Mouse (Mus musculus) monocyte, adult 2 months (primary cell): Measurements from ENCODE around the gene Hnrnpr.

Source experiments
- DNase-seq, 2 experiments: peaks; one replicate each; pipeline ENCODE4 v3.0.0; 2022; ENCODE audit warnings: low spot score in 2 of 2, low read depth in 1 of 2

Gene Hnrnpr

DNA sequence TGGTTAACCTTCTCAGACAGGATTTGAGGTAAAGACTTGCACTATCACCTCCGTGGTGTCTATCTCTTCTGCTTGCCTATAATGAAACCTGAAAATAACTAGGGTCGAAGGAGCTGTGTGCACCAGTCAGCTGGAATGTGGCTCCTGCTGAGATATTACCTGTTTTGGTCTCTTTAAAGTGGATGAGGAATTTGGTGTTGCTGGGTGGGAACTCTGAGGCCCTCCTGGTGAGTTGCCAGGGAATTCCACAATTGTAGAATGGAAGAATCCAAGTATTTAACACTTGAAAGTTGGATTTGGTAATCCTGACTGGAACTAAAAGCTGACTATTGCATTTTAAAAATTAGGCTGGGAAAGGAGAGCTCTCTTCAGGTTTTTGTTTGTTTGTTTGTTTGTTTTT is 6.6 kb upstream of the Hnrnpr start:
- DNase-seq, result no peak

- no peak for DNase-seq
Measured at GRCm38 (mm10) chr4:136308355-136308754, 2.4 kb upstream of the Hnrnpr start.

DNA sequence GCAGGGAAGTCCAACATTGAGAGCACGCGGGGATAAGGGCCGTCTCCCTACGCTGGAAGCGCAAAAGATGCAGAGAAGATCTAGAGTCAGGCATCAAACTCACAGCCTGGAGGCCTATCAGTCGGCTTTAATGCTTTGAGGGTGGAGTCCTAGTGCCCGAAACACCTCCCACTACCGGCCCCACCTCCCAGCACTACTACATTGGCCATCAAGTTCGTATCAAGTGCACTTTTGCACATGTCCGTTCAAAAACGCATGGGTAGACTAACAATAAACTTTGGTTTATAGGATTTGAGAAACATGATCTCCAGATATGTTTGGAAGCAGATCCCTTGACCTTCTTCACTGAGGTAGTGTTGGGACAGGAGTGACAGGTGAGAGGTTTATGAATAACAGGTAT is 962 bp upstream of the Hnrnpr start:
- peak; percentile 19 to 25 for DNase-seq

- DNase-seq, result peak in 1 of 2 experiments; percentile 21
Measured at GRCm38 (mm10) chr4:136311042-136311999, 579 bp downstream of the Hnrnpr start.

GRCm38 (mm10) chr4:136312616-136313015 is 1.9 kb downstream of the Hnrnpr start:
- no peak for DNase-seq

- no peak for DNase-seq
Measured at GRCm38 (mm10) chr4:136317667-136318066, 6.9 kb downstream of the Hnrnpr start.

DNA sequence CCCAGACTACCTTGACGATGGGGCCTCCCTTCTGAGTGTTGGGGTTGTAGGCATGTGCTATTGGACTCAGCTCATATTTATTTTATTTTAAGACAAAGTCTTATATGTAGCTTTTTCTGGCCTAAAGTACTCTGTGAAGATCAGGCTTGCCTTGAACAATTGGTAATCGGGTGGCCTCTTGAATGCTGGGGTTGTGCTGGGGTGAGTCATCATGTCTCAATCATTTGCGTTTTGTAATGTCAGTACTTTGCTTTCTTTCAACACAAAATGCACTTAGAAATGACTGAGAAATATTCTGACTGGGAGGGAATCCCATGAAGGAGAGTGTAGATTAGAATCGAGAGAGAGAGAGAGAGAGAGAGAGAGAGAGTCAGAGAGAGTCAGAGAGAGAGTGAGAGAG is 9.3 kb downstream of the Hnrnpr start:
- no peak for DNase-seq

DNA sequence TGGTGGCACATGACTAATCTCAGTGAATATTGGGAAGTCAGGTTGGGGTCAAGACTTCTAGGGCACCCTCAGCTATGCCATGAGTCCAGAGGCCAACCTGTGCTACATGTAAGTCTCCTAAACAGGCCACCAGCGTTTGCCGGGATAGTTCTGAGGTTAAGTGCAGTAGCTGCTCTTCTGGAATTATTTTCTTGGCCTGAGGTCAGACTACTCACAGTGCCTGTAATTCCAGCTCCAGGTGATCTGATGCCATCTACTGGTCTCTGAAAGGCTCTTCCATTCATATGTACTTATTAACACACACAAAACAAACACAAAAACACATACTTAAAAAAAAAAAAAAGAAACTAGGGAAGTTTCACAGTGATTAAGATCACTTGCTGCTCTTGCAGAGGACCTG is 13.5 kb downstream of the Hnrnpr start:
- DNase-seq, result no peak

DNA sequence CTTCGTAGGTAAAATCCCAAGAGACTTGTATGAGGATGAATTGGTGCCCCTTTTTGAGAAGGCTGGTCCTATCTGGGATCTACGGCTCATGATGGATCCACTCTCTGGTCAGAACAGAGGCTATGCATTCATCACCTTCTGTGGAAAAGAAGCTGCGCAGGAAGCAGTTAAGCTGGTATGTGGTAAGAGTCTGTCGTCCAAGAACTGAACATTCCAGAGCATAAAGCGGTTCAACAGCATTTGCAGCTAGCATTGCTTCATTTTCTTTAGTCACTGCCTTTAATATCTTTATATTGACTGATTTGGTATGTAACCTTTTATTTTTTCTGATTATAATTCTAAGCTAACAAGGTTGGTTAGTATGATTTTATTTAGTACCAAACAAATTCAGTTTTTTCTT is 16.5 kb downstream of the Hnrnpr start:
- DNase-seq, result no peak

DNA sequence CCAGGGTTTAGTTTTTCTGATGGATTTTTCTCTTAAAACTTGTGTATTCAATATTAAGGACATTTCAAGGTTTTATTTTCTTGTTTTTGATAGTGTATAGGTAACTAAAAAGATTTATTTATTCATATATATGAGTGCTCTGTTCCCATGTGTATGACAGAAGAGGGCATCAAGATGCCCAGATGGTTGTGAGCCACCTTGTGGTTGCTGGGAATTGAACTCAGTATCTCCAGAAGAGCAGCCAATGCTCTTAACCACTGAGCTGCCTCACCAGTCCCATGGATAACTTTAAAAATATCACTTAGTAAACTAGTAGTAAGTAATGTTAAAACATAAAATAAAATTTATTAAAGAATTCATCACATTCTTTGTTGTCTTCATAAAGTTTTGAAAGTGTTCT is 17.4 kb downstream of the Hnrnpr start:
- no peak for DNase-seq

DNA sequence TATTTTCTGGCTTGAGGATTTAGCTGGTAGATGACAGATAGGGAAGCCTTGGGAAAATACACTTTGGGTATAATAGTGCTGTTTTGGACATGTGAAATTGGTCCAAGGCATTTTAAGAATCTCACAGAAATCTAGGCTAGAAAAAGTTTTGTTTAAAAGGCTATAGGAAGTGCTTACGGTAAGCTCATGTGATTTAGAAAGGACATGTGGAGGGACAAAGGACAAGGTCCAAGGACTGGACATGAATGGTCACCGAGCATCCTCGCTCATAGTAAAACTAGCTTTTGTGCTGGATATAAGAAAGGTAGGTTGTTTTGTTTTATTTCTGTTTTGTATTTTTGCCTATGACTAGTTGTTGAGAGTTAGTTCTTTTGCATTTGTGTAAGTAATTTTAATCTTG is 21.0 kb downstream of the Hnrnpr start:
- no peak for DNase-seq

GRCm38 (mm10) chr4:136333191-136333590 is 22.4 kb downstream of the Hnrnpr start:
- no peak for DNase-seq

- no peak for DNase-seq
Measured at GRCm38 (mm10) chr4:136335065-136335464, 24.3 kb downstream of the Hnrnpr start.

GRCm38 (mm10) chr4:136337129-136337528 is 26.4 kb downstream of the Hnrnpr start:
- DNase-seq, result no peak

GRCm38 (mm10) chr4:136349616-136350015 is 38.9 kb downstream of the Hnrnpr start:
- DNase-seq, result no peak

- no peak for DNase-seq
Measured at GRCm38 (mm10) chr4:136357026-136357425, 46.3 kb downstream of the Hnrnpr start.

- DNase-seq, result no peak
Measured at GRCm38 (mm10) chr4:136357429-136357828, 46.7 kb downstream of the Hnrnpr start.

GRCm38 (mm10) chr4:136367856-136368255 is 57.1 kb downstream of the Hnrnpr start:
- DNase-seq, result no peak

DNA sequence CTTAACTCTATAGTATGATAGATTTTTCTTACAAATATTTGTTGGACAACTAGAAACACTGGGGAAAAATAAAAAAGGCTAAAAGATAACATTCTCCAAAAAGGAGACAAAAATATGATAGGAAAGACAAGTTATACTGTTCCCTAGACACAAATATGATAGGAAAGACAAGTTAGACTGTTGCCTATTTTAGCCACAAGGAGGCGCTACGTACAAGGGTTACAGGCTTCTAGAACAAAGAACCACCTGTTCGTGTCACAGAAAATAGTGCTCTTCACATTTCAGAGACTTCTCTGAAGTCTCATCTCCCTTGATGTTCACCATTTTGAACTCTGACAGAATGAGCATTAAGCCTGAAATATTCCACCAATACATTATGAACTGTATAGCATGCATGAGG is 59.0 kb downstream of the Hnrnpr start:
- no peak for DNase-seq

DNA sequence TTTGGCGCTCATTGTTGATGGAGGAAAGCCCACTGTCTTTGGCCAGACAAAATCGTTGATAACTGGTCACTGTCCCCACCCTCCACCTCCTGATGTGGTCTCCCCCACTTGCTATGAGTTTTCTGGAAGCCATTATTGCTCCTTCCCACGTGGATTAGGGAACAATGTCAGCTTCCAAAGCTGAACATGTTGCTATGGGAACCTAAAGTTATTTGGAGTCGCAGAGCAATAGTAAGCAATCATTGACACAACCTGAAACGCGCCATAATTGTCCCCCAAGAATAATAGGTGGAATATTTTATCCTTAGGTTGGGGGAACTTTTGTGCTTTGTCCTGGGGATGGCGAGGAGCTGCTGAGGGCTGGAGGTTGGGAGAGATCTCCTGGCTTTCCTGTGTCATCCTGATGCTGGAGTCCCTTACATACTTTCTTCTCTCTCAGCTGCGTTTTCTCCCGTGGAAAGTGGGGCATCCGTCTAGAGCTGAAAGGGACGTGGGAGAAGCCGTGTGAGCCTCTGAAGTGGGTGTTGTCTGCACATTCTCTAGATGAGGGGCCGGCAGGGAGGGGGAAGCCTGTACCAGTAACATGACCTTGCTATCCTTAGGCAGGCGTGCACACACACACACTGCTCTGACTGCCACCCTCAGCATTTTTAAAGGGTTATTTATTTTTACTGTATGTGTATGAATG is 62.9 kb downstream of the Hnrnpr start:
- no peak for DNase-seq

DNA sequence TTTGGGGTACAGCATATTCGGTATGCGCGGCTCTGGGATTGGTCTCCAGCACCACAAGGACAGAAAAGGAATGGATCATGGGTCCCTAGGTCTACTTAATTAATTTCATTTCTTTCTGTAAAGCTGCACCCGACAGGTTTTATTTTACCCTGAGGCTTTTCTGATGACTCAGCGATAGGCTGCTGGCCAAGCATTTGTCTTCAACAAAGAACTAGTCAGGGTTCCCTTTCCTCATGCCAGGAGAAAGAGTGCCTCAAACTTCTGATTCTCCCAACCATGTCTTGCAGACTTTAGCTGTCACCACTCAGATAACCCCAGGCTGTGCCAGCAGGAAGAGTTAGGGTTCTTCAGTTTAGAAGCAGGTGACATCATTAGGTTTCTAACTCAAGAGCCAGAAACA is 66.3 kb downstream of the Hnrnpr start:
- DNase-seq, result no peak

DNA sequence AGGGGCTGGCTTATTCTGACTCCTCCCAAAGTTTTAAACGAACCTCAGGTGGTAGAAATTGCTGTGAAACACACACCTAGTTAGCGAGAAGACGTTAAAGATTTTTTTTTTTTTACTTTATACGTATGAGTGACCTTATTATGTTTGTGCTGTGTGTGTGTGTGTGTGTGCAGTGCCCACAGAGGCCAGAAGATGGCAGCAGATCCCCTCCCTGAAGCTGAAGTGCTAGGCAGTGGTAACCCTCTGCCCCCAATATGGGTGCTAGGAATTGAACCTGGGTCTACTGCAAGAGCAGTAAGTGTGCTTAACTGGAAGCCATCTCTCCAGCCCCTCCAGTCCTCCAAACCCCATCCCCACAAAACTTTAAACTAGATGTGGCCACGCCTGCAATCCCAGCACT is 72.3 kb downstream of the Hnrnpr start:
- DNase-seq, result no peak
